Mouse (Mus musculus) embryonic fibroblast, embryonic 13.5 days (primary cell): ENCODE results near the gene Hipk2.

Experiments used
- CTCF ChIP-seq: IDR thresholded peaks from 2 replicates; pipeline ENCODE4 v1.5.1; 2011; ENCODE audit warnings: mild to moderate bottlenecking, control low read depth, low read length, moderate library complexity, borderline replicate concordance; ENCODE audit not compliant: insufficient read depth
- POLR2A ChIP-seq: IDR thresholded peaks from 2 replicates; pipeline ENCODE4 v1.6.1; 2011; ENCODE audit warnings: low read depth, mild to moderate bottlenecking, control low read depth, low read length, moderate library complexity

DNA sequence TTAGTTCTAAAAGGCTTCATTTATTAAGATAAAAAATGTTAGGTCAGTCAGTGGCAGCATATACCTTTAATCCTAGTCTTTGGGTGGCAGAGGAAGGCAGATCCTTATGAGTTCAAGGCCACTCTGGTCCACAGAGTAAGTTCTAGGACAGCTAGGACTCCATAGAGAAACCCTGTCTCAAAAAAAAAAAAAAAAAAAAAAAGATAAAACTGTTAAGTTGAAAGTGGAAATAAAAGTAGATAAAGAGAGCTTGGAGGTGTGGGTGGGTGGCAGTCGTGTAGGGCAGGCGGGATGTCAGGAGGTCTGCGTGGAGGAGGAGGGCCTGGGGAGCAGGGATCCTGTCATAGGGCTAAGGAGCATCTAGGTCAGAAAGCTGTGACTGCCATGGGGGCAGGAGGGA lies 204.0 kb downstream of the Hipk2 start:
- no peak for TF ChIP-seq CTCF
- TF ChIP-seq POLR2A = no peak
